Mouse (Mus musculus) macrophage (primary cell): ENCODE measurements around the gene Sez6l. TPM values are rescaled to one million over a fixed set of nuclear protein-coding genes. Genes with fewer than 3 reads are reported as not detected.

Source experiments
- H3K27ac ChIP-seq: fragments of 350-480 bp; formaldehyde crosslinking; 2 replicates; pipeline ENCODE4 v1.9.0; 2021
- H3K36me3 ChIP-seq: fragments of 350-480 bp; formaldehyde crosslinking; 2 replicates; pipeline ENCODE4 v1.9.0; 2021; ENCODE audit errors: inconsistent target
- H3K4me3 ChIP-seq: fragments of 350-480 bp; formaldehyde crosslinking; 2 replicates; pipeline ENCODE4 v1.9.0; 2021; ENCODE audit errors: inconsistent target
- H3K79me2 ChIP-seq: fragments of 350-480 bp; formaldehyde crosslinking; 2 replicates; pipeline ENCODE4 v1.9.0; 2021; ENCODE audit errors: inconsistent target
- WGBS: methylation state at CpG from one replicate; pipeline ENCODE4 v1.1.7; 2026; ENCODE audit warnings: inconsistent platforms; ENCODE audit not compliant: missing documents; 5-methylcytosine and 5-hydroxymethylcytosine counted together
- polyA plus RNA-seq: library from polyadenylated mRNA; stranded (reverse); fragments of 250-400 nt; gene quantifications from 3 replicates; pipeline ENCODE4 v1.2.4, GENCODE M21; 2018; ENCODE audit warnings: inconsistent platforms

The Sez6l gene
- polyA plus RNA-seq, 1 experiment from 2014 or later, result not detected

DNA sequence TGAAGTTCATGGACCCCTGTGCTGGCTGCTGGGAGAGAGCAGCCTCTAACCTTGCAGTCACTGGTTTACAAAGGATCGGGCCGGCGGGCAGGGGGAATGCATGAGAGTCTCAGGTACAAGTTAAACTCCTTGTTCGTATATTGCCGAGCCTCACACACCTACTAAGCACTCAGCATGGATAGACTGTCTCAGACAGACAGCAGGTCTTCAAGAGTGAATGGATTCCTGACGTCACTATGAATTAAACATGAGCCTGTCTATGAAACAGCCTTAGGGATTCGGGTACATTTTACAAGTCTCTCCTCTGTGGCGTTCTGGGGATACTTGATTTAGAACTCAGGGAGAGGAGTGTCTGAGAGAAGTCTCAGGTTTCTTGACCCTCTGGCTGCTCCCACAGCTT lies 11.5 kb downstream of the Sez6l start:
- Histone ChIP-seq H3K27ac (no peak overlapping the region), H3K36me3 (no peaks in the 10 kb centered on the region), H3K79me2 (no peaks in the 10 kb centered on the region), H3K4me3 (no peak overlapping the region)
- WGBS, result 76% methylated on average over 8 of the region's 8 CpGs

GRCm38 (mm10) chr5:112565083-112565482 lies 11.9 kb downstream of the Sez6l start:
- H3K27ac ChIP-seq, result no peak overlapping the region
- 90% methylated on average over 17 of the region's 17 CpGs for WGBS

DNA sequence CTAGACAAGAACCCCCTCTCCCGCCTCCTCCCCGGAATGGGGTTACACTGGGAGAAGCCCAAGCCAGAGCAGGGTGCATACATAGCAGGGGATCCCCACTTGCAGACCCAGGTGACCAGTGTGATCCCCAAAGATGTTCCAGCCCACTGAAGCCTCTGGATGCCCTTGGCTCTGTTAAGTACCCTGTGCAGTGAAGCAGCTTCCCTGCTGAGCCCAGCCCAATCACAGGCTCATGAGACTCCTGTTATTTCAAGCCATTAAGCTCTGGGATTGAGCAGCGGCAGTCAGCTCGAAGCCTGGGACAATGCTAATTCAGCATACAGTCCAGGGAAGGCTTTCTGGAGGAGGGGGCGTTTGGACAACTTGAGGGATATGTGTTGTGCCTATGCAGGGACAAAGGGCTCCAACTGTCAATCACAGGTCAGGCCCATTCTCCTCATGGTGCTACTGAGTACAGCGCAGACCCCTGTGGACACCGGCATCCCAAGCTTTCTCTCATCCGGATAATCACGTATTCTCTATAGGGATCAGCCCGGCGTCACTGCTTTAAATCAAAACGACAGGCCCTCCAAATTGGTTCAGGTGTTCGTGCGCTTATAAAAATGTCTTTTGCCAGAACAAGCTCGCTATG lies 16.0 kb downstream of the Sez6l start:
- H3K36me3 ChIP-seq, result no peaks in the 10 kb centered on the region
- no peak overlapping the region for H3K4me3 ChIP-seq
- WGBS, result 77% methylated on average over 15 of the region's 15 CpGs
- H3K79me2 ChIP-seq, result no peaks in the 10 kb centered on the region
- no peak overlapping the region for H3K27ac ChIP-seq

More at GRCm38 (mm10) chr5:112565083-112565482, 11.9 kb downstream of the Sez6l start:
- H3K79me2 ChIP-seq, result no peaks in the 10 kb centered on the region
- no peaks in the 10 kb centered on the region for H3K36me3 ChIP-seq
- no peak overlapping the region for H3K4me3 ChIP-seq

- H3K27ac ChIP-seq, result no peak overlapping the region
- H3K36me3 ChIP-seq, result no peaks in the 10 kb centered on the region
- H3K4me3 ChIP-seq, result no peak overlapping the region
- no peaks in the 10 kb centered on the region for H3K79me2 ChIP-seq
- WGBS, result 80% methylated on average over 16 of the region's 16 CpGs
Observed at GRCm38 (mm10) chr5:112560139-112560538, 16.8 kb downstream of the Sez6l start.

DNA sequence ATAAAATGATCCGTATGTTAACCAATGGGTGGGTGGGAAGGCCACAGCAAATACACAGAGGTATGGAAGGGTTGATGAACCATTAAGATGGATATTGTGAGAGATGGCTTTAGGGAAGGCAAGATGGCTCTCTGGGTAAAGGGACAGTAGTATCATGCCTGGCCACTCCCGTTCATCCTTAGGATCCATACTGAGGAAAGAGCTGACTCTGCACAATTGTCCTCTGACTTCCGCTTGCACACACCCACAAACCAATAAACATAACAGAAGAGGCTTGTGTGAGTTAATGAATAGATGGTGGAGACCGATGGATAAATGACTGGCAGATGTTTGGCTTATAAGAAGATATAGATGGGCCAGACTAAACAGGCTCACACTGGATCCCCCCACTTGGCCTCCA lies 19.6 kb downstream of the Sez6l start:
- WGBS, result 85% methylated on average over 4 of the region's 4 CpGs

GRCm38 (mm10) chr5:112556640-112557039 lies 20.3 kb downstream of the Sez6l start:
- Histone ChIP-seq H3K79me2 (no peaks in the 10 kb centered on the region), H3K4me3 (no peak overlapping the region), H3K27ac (no peak overlapping the region), H3K36me3 (no peaks in the 10 kb centered on the region)
- WGBS, result 82% methylated on average over 3 of the region's 3 CpGs

More for the DNA sequence above, 19.6 kb downstream of the Sez6l start:
- Histone ChIP-seq H3K4me3 (no peak overlapping the region), H3K79me2 (no peaks in the 10 kb centered on the region), H3K36me3 (no peaks in the 10 kb centered on the region), H3K27ac (no peak overlapping the region)

GRCm38 (mm10) chr5:112554508-112554907 lies 22.5 kb downstream of the Sez6l start:
- no peaks in the 10 kb centered on the region for H3K36me3 ChIP-seq
- H3K4me3 ChIP-seq, result no peak overlapping the region
- no peak overlapping the region for H3K27ac ChIP-seq
- H3K79me2 ChIP-seq, result no peaks in the 10 kb centered on the region
- 65% methylated on average over 10 of the region's 10 CpGs for WGBS

GRCm38 (mm10) chr5:112552786-112553185 lies 24.2 kb downstream of the Sez6l start:
- no peak overlapping the region for H3K27ac ChIP-seq
- no peaks in the 10 kb centered on the region for H3K36me3 ChIP-seq
- WGBS, result 91% methylated on average over 15 of the region's 15 CpGs
- H3K4me3 ChIP-seq, result no peak overlapping the region
- no peaks in the 10 kb centered on the region for H3K79me2 ChIP-seq

GRCm38 (mm10) chr5:112551975-112552728 lies 24.8 kb downstream of the Sez6l start:
- H3K36me3 ChIP-seq, result no peaks in the 10 kb centered on the region
- H3K4me3 ChIP-seq, result no peak overlapping the region
- 70% methylated on average over 15 of the region's 17 CpGs for WGBS
- no peak overlapping the region for H3K27ac ChIP-seq
- no peaks in the 10 kb centered on the region for H3K79me2 ChIP-seq

DNA sequence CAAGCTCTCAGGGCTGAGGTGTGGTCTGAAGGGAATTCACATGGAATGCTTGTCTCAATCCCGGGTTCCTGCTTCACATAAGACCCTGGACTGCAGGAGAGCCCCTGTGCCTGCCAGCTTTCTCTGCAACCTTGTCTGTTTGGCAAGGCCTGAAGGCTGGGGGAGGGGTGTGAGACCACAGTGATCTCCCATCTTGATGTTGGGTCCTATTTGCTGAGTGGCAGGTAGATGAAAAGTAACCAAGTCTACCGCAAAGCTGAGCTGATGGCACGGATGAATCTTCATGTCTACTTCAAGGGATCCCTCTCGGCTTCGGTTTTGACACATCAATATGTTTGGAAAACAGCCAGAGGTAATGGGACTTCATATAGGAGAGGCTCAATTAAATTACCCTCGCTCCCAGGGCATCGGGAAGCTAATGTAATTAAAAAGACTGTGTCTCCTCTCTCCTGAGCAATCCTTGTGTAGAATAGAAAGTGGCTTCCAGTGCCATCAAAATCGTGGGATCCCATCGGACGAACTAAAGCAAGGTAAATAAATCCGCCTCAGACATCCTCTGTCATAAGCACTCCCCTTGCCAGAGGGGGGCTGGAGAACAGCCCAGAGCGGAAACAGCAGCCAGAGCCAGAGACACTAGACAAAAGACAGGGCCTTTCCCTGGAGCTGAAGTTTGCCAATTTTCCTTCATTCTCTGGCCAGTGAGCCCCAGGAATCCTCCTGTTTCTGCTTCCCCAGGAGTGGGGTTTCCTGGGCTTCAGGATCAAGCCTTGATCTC lies 28.0 kb downstream of the Sez6l start:
- 71% methylated on average over 12 of the region's 12 CpGs for WGBS

GRCm38 (mm10) chr5:112546771-112547170 lies 30.2 kb downstream of the Sez6l start:
- Histone ChIP-seq H3K36me3 (no peaks in the 10 kb centered on the region), H3K4me3 (no peak overlapping the region), H3K27ac (no peak overlapping the region), H3K79me2 (no peaks in the 10 kb centered on the region)
- WGBS, result 61% methylated on average over 6 of the region's 6 CpGs

More for the DNA sequence above, 28.0 kb downstream of the Sez6l start:
- H3K4me3 ChIP-seq, result no peak overlapping the region
- H3K36me3 ChIP-seq, result no peaks in the 10 kb centered on the region
- H3K79me2 ChIP-seq, result no peaks in the 10 kb centered on the region
- no peak overlapping the region for H3K27ac ChIP-seq

DNA sequence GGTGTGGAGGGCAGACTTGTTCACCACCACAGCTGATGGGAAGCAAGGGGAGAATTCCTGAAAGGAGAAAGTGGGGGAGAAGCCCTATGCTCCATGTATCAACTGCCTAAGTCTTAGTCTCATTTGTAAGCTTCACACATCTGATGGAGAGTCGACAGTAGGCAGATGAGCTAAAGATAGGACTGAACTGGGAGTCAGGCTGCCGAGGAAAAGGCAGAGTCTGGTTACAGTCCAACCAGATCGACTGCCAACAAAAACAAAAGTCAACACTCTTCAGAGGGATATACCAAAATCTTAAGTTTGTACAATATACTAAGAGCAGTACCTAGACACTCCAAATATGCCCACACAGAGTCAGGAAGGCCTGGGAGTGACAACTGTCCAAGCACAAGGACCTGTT lies 38.7 kb downstream of the Sez6l start:
- H3K36me3 ChIP-seq, result no peaks in the 10 kb centered on the region
- H3K4me3 ChIP-seq, result no peak overlapping the region
- H3K79me2 ChIP-seq, result no peaks in the 10 kb centered on the region
- 76% methylated on average over 3 of the region's 3 CpGs for WGBS
- no peak overlapping the region for H3K27ac ChIP-seq

- H3K36me3 ChIP-seq, result no peaks in the 10 kb centered on the region
- no peak overlapping the region for H3K27ac ChIP-seq
- 85% methylated on average over 12 of the region's 12 CpGs for WGBS
- no peak overlapping the region for H3K4me3 ChIP-seq
- no peaks in the 10 kb centered on the region for H3K79me2 ChIP-seq
Observed at GRCm38 (mm10) chr5:112535868-112536267, 41.1 kb downstream of the Sez6l start.

DNA sequence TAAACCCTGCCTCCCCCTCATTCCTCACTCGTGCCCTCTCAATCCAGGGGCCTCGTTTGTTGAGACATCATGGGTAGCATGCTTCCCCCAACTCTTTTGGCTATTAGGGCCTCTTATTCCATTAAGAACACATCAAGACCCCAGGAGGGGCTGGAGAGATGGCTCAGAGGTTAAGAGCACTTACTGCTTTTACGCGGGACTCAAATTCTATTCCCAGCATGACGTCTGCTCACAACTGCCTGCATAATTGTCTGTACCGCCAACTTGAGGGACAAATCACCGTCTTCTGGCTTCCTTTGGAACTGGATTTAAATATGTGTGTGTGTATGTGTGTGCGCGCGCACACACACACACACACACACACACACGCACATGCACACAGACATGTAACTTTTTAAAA lies 42.8 kb downstream of the Sez6l start:
- Histone ChIP-seq H3K79me2 (no peaks in the 10 kb centered on the region), H3K36me3 (no peaks in the 10 kb centered on the region), H3K27ac (no peak overlapping the region), H3K4me3 (no peak overlapping the region)
- 71% methylated on average over 10 of the region's 11 CpGs for WGBS
